20 mouse cellular contexts compared by ENCODE assay signal in genomic region chr4:56421575-56421974, GRCm38 (mm10).
DNase-seq lines count a peak whose midpoint lies in the region; TF ChIP-seq lines count a peak whose summit lies in the region.
"Had no signal": no experiment of that assay in that cellular context is flagged by ENCODE, and none has a peak within 500 bp of the region (broad histone marks: within the 10 kb centered on the region; RNA-seq: fewer than 3 reads in every experiment).

No protein-coding gene starts in this region.

- TF ChIP-seq POLR2A in CH12.LX (IDR thresholded peaks at IDR 0.05; ENCODE audit: low read depth, low read length), result no peak

- no peak overlapping the region for H3K4me3 ChIP-seq in CH12.LX (replicated peaks in 1 of 3; ENCODE audit: low read depth in 2 of 3, low read length in 2 of 3, poor library complexity in 1 of 3)
- H3K4me3 ChIP-seq: embryonic facial prominence, embryonic 10.5 days; embryonic facial prominence, embryonic 12.5 days; forebrain, embryonic 13.5 days; forebrain, embryonic 15.5 days had no signal

- TF ChIP-seq CTCF in CH12.LX (conservative IDR thresholded peaks at IDR 0.05 in 1 of 2, IDR thresholded peaks at IDR 0.05 in 1 of 2; ENCODE audit: low read depth in 2 of 2, low read length in 2 of 2), result no peak

- no peaks in the 10 kb centered on the region for H3K9me3 ChIP-seq in CH12.LX (replicated peaks; ENCODE audit: low read length)
- H3K9me3 ChIP-seq: embryonic facial prominence, embryonic 10.5 days; embryonic facial prominence, embryonic 12.5 days; forebrain, embryonic 13.5 days; forebrain, embryonic 15.5 days had no signal

- dilution Hi-C loops in CH12.LX (cut with MboI; ENCODE audit: extremely low pct_ligation_motif_present, extremely low pct_unique_long_range_greater_than_20kb, low sequenced_read_pairs), result no loop called here

- no peaks in the 10 kb centered on the region for H3K79me2 ChIP-seq in CH12.LX (replicated peaks; ENCODE audit: control insufficient read depth, extremely low read depth, insufficient read depth, poor library complexity, severe bottlenecking)

- peak; percentile 45; the same call in 1 of the 2 replicates for TF ChIP-seq EP300 in CH12.LX (IDR thresholded peaks at IDR 0.05; ENCODE audit: low read length)

- H3K4me1 ChIP-seq in CH12.LX (ENCODE audit: control insufficient read depth in 1 of 2, insufficient read depth in 2 of 2), result peaks cover 0 to 6% of the 10 kb centered on the region in 2 experiments; a peak in 2 of 4 replicates
- H3K4me1 ChIP-seq: embryonic facial prominence, embryonic 12.5 days; forebrain, embryonic 13.5 days; forebrain, embryonic 15.5 days had no signal

- H3K27me3 ChIP-seq in CH12.LX (replicated peaks), result no peaks in the 10 kb centered on the region
- H3K27me3 ChIP-seq: embryonic facial prominence, embryonic 12.5 days had no signal

- DNase-seq in ovary, adult 18-20 months (ENCODE audit: low spot score), result peak; percentile 36
- DNase-seq in ovary, postnatal 10 days (ENCODE audit: low spot score), result no peak
- peak; percentile 57 for DNase-seq in A20 (ENCODE audit: low read depth, low spot score)
- peak; percentile 19 for DNase-seq in CH12.LX (ENCODE audit: extremely low read depth)
- no peak for DNase-seq in urinary bladder, postnatal 14 days (ENCODE audit: low spot score)
- DNase-seq in layer of hippocampus, adult 8-10 months (ENCODE audit: low spot score in 2 of 2), result no peak
- DNase-seq: adrenal gland, adult 8-10 months; adrenal gland, postnatal 14 days; adrenal gland, postnatal 36 days; B cell, adult 2 months; cerebellum, adult 11-12 months; cerebellum, adult 2 months; cerebellum, adult 9-10 months; cerebellum, postnatal 10 days; cerebellum, postnatal 25 days; forebrain, postnatal 0 days had no signal

- H3K4me2 ChIP-seq in CH12.LX (ENCODE audit: insufficient read depth, low read depth, poor library complexity, severe bottlenecking), result no peak overlapping the region
- H3K4me2 ChIP-seq: embryonic facial prominence, embryonic 12.5 days; forebrain, embryonic 13.5 days; forebrain, embryonic 15.5 days had no signal

- no peak for TF ChIP-seq RAD21 in CH12.LX (IDR thresholded peaks at IDR 0.05; ENCODE audit: low read depth, low read length)

- no peak overlapping the region for H3K27ac ChIP-seq in CH12.LX (ENCODE audit: insufficient read depth, low read depth)
- H3K27ac ChIP-seq: embryonic facial prominence, embryonic 10.5 days; embryonic facial prominence, embryonic 12.5 days; forebrain, embryonic 13.5 days; forebrain, embryonic 15.5 days had no signal

- in situ Hi-C loops in CH12.LX (cut with MboI; ENCODE audit: low pct_ligation_motif_present, low pct_unique_long_range_greater_than_20kb, low sequenced_read_pairs), result no loop called here

- H3K9ac ChIP-seq in CH12.LX (ENCODE audit: insufficient read depth, low read depth), result no peak overlapping the region
- H3K9ac ChIP-seq: embryonic facial prominence, embryonic 12.5 days; forebrain, embryonic 13.5 days; forebrain, embryonic 15.5 days; forebrain, postnatal 0 days had no signal

- H3K36me3 ChIP-seq in CH12.LX (replicated peaks in 1 of 2; ENCODE audit: control insufficient read depth in 1 of 2, insufficient read depth in 1 of 2, low read length in 1 of 2), result no peaks in the 10 kb centered on the region
- H3K36me3 ChIP-seq: embryonic facial prominence, embryonic 10.5 days; embryonic facial prominence, embryonic 12.5 days; forebrain, embryonic 15.5 days had no signal

TF ChIP-seq in CH12.LX, 34 proteins besides CTCF, POLR2A, EP300 and RAD21:
- TF ChIP-seq KAT2A (IDR thresholded peaks at IDR 0.05; ENCODE audit: insufficient replicate concordance, low read length) (no peak), MAX (IDR thresholded peaks at IDR 0.05; ENCODE audit: low read length) (no peak), IRF4 (IDR thresholded peaks at IDR 0.05; ENCODE audit: low read depth, low read length) (no peak), E2F4 (IDR thresholded peaks at IDR 0.05; ENCODE audit: insufficient replicate concordance, low read depth, low read length) (no peak), SMC3 (IDR thresholded peaks at IDR 0.05; ENCODE audit: low read depth, low read length) (no peak), ETS1 (conservative IDR thresholded peaks at IDR 0.05; ENCODE audit: low read depth, low read length) (peak; percentile 44), ELF1 (IDR thresholded peaks at IDR 0.05; ENCODE audit: low read depth, low read length) (no peak), BHLHE40 (IDR thresholded peaks at IDR 0.05; ENCODE audit: low read depth, low read length) (peak; percentile 87)

Comparison
In these comparisons a context has a peak if more than half of its experiments do, and no peak if none do; other contexts are left out.
1. DNase-seq: peak in ovary, adult 18-20 months (single experiment), A20 (single experiment) and CH12.LX (single experiment); none in ovary, postnatal 10 days (single experiment), urinary bladder, postnatal 14 days (single experiment) and layer of hippocampus, adult 8-10 months (0 of 2).